Mouse (Mus musculus) hindbrain, postnatal 0 days (tissue): ENCODE results near the gene Clock. TPM values are rescaled to one million over a fixed set of nuclear protein-coding genes. Genes with fewer than 3 reads are reported as not detected.

Source experiments
- ATAC-seq: fragments of 200-750 bp; cut with Nextera tagmentation; 2 replicates; pipeline ENCODE4 v1.8.0; 2017; ENCODE audit warnings: mild to moderate bottlenecking, moderate TSS enrichment, moderate library complexity
- DNase-seq: peaks from one replicate; pipeline ENCODE4 v3.0.0-alpha.2; 2015; ENCODE audit warnings: low spot score
- H3K27ac ChIP-seq: fragments of 300-500 bp; sonication (generic); 2 replicates; pipeline ENCODE4 v1.5.1; 2014; ENCODE audit warnings: mild to moderate bottlenecking
- H3K27me3 ChIP-seq: fragments of 300-500 bp; sonication (generic); 2 replicates; pipeline ENCODE4 v1.6.1; 2014; ENCODE audit warnings: low read length, mixed read lengths; ENCODE audit not compliant: insufficient read depth
- H3K36me3 ChIP-seq: fragments of 300-500 bp; sonication (generic); 2 replicates; pipeline ENCODE4 v1.6.1; 2014; ENCODE audit warnings: low read length, mixed read lengths; ENCODE audit not compliant: insufficient read depth
- H3K4me1 ChIP-seq: fragments of 300-500 bp; sonication (generic); 2 replicates; pipeline ENCODE4 v1.6.1; 2014; ENCODE audit warnings: antibody characterized with exemption, low read length, mixed read lengths; ENCODE audit not compliant: insufficient read depth
- H3K4me2 ChIP-seq: fragments of 300-500 bp; sonication (generic); 2 replicates; pipeline ENCODE4 v1.6.1; 2014; ENCODE audit warnings: low read depth, mild to moderate bottlenecking, low read length, moderate library complexity, mixed read lengths
- H3K4me3 ChIP-seq: fragments of 300-500 bp; sonication (generic); 2 replicates; pipeline ENCODE4 v1.5.1; 2014; ENCODE audit warnings: low read length
- H3K9ac ChIP-seq: fragments of 300-500 bp; sonication (generic); replicated peaks from 2 replicates; pipeline ENCODE4 v1.6.1; 2014; ENCODE audit warnings: mild to moderate bottlenecking, low read length, moderate library complexity, mixed read lengths
- H3K9me3 ChIP-seq: fragments of 300-500 bp; sonication (generic); 2 replicates; pipeline ENCODE4 v1.6.1; 2016; ENCODE audit warnings: low read length, mixed read lengths
- CTCF ChIP-seq: IDR thresholded peaks from 2 replicates; pipeline ENCODE4 v1.5.1; 2016; ENCODE audit warnings: antibody characterized with exemption, control low read depth, low read depth
- WGBS: fragments of 180-500 bp; shearing (Covaris S2); extraction: QIAGEN DNeasy Blood & Tissue Kit; methylation state at CpG from one replicate; pipeline ENCODE4 v1.1.7; 2014; 5-methylcytosine and 5-hydroxymethylcytosine counted together
- polyA plus RNA-seq: library from polyadenylated mRNA; unstranded; fragments of >200 nt; fragmentation: Nextera tagmentation; extraction: Ambion mirVana; gene quantifications from 2 replicates; pipeline ENCODE4 v1.2.1, GENCODE M21; 2015
- total RNA-seq: library from RNA; depleted of rRNA; stranded (reverse); fragments of >200 nt; gene quantifications from 2 replicates; pipeline ENCODE4 v1.2.3, GENCODE M21; 2014; rRNA removed

The Clock gene
- total and polyA plus RNA-seq, 2 experiments from 2014 or later, result 11.2 to 23.3 TPM

DNA sequence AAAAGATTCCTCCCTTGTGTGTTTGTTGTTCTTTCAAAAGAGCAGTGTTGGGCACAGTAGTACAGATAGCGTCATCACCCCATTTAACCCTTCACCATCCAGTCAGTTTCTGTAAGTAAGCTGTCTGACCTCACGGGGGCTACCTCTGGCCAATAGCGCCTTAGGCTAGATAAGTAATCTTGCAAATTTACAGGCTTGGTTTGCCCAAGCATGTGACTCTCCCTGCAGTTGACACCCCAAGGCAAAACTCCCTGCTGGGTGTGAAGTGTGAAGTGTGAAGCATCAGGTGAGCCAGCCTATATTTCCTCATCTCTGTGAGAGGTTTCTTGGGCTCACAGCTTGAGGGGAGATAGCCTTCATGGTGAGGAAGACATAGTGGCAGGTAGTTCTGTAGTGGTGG, 144.5 kb downstream of the Clock start:
- Histone ChIP-seq H3K36me3 (no peaks in the 10 kb centered on the region), H3K9ac (no peak overlapping the region), H3K27ac (no peak overlapping the region), H3K9me3 (no peaks in the 10 kb centered on the region), H3K4me1 (no peaks in the 10 kb centered on the region), H3K27me3 (no peaks in the 10 kb centered on the region), H3K4me3 (no peak overlapping the region), H3K4me2 (no peak overlapping the region)
- TF ChIP-seq CTCF, result no peak
- no peak for DNase-seq
- WGBS, result 77% methylated on average over 3 of the region's 3 CpGs
- no peak for ATAC-seq

Other genes starting within 250 kb of the Clock start
- gene Srd5a3, start 164.5 kb downstream of the Clock start, total RNA-seq, result 16.3 and 17.6 TPM in 2 replicates
- gene Srd5a3, start 164.5 kb downstream of the Clock start, polyA plus RNA-seq, result 22.2 and 22.9 TPM in 2 replicates
- gene Tmem165, start 120.9 kb downstream of the Clock start, total RNA-seq, result 68.0 and 71.4 TPM in 2 replicates
- gene Tmem165, start 120.9 kb downstream of the Clock start, polyA plus RNA-seq, result 49.4 and 54.2 TPM in 2 replicates
- gene Pdcl2, start 26.4 kb upstream of the Clock start, total RNA-seq, result not detected in 2 replicates
- not detected in 2 replicates for gene Pdcl2, start 26.4 kb upstream of the Clock start, polyA plus RNA-seq
- 1.1 TPM in 1 of 2 replicates, not detected in the other for gene Nmu, start 59.0 kb upstream of the Clock start, total RNA-seq
- gene Nmu, start 59.0 kb upstream of the Clock start, polyA plus RNA-seq, result 2.3 and 2.7 TPM in 2 replicates
- gene Gm7271, start 179.2 kb upstream of the Clock start, total RNA-seq, result not detected in 2 replicates
- 0.63 and 0.89 TPM in 2 replicates for gene Gm7271, start 179.2 kb upstream of the Clock start, polyA plus RNA-seq
- 44.3 and 54.2 TPM in 2 replicates for gene Exoc1, start 224.5 kb upstream of the Clock start, total RNA-seq
- gene Exoc1, start 224.5 kb upstream of the Clock start, polyA plus RNA-seq, result 46.1 and 51.6 TPM in 2 replicates